Mouse (Mus musculus) spleen, postnatal 36 days (tissue): ENCODE measurements at regions not wholly inside any gene's neighbourhood (a gene's known extent, or its start where the extent isn't known, plus 50 kb on each side); places are given as distances from the start of the nearest gene placed in this dataset.

ENCODE experiments used
- DNase-seq, 2 experiments: peaks; one replicate each; pipeline ENCODE4 v3.0.0; 2022; ENCODE audit warnings: low spot score in 2 of 2, mixed read lengths in 1 of 2

DNA sequence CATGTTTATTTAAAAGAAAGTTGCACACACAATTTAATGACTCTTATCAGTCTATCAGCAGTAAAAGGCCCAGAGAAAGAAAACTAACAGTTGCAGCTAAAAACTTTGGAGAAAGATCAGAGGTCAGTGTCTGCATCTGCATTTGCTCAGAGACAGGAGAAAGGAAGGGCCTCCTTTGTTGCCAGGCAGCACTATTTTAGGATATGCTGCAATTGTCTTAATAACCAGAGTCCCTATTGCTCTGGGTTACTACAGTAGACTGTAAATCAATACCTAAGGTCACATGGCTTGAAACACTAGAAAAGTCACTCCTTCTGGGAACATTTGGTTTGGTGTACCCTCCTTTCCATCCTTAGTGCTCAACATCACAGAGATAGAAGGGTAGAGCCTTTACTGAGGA, 175.7 kb downstream of the Hdgfl1 start:
- no peak for DNase-seq

DNA sequence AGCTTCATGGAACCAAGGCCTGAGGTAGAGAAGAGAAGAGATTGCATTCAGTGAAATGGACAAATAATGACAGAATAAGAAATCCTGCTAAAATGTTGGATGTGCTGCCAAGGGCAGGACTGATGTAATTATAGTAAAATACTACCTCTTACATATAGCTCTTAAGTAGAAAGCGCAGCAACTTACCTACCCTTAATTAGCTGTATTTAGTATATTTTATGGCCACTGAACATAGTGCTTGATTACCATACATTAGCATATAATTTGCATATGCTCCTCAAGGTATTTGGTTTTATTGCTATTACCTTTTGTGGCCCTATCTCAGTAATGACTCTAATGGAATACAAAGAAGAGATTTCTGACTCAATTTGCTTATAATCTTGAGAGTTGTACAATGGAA, 176.2 kb downstream of the Hdgfl1 start:
- no peak for DNase-seq

DNA sequence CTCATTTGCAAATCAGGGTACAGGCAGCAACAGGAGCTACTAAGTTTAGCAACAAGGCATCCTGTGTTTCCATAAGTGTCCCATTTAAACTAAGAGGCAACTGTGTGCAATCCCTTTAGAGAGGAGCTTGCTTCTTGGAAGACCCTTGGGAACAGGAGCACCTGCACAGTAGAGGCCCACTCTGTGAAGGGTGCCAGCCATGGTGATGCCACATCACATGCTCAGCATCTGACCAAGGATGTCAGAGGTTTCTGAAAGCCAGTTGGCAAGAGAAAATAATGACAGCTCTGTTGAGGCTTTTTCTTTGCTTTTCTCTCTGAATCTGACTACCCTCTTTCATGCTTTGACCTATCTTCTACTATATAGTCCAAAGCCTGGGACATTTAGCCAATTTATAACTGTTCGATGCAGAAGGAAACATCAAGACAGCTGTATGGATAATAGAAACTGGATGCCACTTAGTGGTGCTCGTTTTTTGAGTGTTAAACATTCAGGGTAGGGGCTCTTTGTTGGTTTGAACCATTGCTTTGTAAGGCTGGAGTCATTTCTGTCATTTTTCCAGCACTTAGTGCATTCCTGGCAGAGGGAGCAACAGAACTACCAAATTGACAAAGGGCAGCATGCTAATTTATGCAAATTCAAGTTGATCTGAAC, 193.9 kb downstream of the Hdgfl1 start:
- no peak for DNase-seq

DNA sequence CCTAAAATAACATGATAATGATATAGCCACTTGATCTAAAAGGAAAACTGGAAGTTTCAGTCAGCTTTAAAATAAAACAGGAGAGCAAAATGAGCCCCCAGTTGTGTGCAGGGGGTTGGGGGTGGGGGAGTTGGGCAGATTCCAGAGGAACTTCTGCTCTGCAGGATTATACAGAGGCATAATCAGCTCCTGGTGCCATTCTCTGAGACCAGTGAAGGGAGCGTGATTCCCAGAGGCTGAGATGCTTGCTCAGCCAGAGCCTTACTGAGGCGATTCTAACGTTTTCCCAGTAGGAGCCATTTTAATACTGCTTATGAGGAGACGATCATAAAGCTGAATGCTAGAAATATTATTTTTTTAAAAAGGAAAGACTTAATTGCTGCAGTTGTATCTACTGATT, 200.5 kb downstream of the Hdgfl1 start:
- no peak for DNase-seq

DNA sequence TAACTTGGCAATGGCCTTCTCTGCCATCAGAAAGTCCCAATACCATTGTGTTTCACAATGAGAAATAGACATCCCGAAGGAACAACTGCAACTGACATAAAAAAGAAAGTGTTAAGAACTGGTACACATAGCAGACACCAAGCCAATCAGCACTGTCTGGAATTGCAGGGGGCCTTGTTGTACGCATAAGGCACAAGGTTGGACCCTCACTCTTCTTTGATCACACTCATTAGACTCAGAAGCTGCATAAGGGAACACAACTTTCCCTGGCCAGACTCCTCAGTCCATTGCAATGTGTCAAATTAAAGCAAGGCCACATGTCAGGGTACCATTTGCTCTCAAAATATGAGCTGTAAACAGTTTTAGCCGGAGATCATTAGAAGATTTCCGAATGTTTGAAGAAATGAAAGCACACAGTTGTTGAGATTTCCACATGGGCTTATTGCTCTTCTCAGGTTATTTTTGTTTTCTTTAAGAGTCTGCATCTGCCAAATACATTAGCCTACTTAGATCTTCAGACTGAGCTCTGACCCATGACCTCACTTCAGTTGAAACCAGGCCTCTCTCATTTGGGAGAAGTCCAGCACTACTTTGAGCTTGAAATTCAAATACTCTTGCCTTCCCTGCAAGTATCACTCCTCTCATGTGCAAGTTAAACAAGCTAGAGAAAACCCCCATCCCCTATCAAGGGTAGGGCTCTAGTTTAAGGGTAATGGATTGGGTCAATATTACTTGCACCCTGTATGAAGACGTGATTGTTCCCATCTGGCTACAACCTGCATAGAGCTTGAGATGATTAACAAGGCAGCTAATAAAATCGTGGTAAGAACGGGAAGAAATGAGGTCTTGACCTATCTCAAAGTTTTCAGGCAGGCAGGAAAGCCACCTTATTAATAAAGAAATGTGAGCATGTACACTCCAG, 204.8 kb downstream of the Hdgfl1 start:
- no peak for DNase-seq

DNA sequence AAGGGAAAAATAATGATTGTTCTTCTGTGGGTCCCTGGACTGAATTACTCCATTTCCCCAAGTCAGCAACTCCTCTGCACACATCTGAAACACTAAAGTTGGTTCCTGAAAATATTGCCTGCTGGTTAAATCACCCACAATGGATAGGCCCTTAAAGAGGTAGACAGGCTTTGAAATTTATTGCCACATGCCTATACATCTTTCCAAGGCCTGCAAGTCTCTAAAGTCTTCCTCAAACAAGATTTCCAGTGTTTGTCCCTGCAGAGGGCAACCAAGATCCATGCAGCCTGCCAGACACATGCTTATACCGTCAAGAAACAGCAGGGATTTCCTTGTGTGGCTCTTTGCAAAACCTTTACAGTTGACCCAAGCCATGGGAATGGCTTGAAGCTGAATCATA, 211.6 kb downstream of the Hdgfl1 start:
- DNase-seq, result no peak

DNA sequence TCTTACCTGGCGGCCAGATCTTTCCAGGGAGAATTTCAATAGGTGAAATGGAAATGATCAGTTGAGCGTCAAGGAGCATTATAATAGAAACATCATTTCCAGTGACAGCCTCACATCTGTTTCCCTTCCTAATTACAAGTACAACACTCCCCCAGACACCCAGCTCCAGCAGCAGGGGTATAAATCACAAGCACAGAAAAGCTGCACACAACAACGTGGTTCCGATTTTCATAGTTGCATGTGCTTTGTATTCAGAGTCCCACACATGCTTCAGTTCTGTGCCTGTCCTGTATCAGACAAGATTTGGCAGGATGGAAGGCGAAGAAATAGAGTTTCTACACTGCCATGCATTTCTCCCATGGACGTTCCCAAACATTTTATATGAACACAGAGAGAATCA, 215.7 kb downstream of the Hdgfl1 start:
- no peak for DNase-seq

DNA sequence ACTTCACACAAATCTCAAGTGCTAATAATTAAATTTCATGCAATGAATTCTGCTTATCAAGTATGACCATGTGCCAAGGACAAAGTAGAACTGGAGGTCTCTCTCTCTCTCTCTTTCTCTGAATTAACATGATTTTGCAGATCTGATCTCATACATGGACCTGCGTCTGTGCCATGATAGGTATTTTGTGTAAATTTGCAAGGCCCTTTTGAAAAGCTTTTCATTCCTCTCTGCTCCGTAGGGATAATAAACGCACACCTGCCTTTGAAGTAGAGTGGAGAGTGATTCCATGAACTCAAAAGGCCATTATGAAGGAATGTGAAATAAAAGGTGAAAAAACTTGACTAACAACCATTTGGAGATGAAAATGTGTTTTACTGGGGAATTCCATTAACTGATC, 217.8 kb downstream of the Hdgfl1 start:
- DNase-seq, result no peak

DNA sequence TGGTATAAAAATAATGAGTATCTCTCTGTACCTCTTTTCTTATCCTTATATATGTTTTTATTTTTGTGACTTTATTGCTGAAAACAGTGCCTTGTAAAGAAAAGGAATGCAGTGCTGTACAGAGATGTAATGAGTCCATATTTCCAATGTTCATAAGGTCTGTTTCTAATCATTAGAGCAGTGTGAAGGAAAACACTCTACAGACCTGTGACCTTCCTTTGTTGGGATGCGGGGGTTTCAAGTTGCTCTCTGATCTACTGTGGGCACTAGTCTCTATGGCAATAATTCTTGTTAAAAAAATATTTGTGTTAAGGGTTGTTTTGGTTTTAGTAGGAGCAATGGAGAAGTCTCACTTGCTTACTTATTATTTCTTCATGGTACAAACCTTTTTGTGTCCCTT, 231.0 kb downstream of the Hdgfl1 start:
- no peak for DNase-seq

DNA sequence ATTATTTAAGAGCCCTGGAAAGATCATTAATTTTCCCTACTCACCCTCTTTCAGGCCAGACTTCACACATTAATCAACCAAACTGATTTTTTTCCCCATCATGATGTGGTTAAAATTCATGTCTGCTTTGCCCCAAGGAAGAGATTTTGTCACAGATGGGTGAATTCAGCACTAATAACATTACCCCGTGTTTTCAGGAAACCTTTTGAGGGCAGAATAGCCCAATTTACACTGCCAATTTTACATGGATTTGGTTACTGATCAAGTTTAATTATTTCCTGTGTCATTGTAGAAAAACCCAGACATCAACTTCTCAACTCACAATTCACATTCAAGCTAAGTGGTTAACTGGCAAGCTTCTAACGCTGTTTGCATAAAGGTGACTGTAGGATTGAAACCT, 233.4 kb downstream of the Hdgfl1 start:
- no peak for DNase-seq

DNA sequence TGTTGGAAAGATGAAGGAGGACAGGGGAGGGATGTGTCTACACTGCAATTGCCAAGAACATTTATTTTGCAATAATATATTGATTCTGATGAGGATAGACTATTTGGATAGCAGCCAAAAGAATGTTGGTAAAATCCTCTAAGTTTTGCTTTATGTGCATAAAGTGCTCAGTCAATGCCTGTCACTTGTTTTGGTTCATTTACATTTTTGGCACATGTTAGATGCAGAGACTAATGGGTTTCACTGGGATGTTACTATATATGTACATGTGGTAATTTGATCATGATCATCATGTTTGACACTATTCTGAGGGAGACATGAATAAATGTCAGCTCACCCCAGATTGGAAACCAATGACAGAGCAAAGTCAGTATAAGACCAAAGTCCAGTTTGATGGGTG, 237.2 kb downstream of the Hdgfl1 start:
- DNase-seq, result no peak

DNA sequence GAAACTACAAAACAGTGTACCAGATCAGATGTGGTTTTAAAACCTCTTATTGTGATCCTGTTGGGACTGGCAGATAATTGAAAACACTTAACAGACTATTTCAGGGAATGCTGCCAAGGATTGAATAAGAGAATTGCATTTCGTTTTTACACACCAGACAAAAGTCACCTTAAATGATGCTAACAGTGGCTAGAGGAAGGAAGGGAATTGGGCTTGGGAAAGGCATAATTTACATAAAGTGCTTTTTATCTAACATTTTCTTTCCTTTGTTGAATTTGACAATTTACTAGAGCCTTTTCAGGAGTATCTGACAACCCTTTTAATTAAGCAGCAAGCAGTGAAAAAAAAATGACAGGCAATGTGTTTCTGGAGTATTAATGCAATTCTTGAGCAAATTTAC, 250.9 kb downstream of the Hdgfl1 start:
- DNase-seq, result no peak

DNA sequence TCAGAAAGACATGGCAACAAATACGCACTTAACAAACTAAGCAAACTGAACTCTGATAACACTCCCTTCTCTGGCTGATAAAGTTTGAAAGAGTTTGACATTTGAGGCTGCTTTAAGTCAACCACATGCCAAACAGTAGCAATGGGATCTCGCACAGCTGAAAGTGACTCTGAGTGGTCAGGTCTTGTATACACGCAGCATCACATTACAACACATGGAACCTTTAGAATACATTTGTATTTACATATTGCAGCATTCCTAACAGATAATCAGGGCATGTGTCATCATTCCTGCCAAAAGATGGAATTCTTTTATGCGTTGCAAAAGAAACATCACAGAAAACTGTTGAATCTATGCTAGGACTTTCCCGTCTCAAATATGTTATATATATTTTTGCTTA, 251.5 kb downstream of the Hdgfl1 start:
- DNase-seq, result no peak

DNA sequence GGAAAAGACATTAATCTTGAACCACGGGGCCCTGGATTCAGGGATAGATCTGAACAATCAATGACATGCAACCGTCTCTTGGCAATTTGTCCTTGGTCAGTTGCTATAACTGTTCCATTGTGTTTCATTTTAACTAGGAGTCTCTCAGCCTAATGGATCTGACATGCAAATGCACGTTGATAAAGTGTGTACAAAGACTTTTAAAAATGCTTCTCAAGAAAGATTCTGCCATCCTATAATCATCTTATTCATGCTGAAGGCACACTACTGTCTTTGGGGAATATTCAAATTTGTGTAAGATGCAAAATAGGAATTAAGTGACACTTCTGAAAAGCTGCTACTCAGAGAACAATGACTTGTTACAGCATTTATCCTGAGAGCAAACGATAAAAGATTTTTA, 252.3 kb downstream of the Hdgfl1 start:
- DNase-seq, result no peak

DNA sequence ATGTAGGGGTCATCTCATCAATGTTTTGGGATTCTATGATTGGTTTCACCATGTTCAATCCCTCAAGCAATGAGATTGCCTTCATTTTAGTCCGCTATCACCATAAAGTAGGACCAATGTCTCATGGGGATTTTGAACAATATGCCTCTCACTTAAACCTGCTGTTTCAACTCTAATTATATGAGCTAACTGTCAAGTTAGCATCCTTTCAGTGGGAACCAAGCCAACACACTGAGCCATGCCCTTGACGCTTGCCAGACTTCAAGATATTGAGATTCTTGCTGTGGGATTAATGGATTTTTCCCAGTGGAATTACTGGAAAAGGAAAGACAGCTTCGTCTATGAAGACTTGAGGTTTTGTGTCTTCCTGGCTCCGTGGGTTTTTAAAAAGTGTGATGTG, 259.5 kb downstream of the Hdgfl1 start:
- DNase-seq, result no peak

DNA sequence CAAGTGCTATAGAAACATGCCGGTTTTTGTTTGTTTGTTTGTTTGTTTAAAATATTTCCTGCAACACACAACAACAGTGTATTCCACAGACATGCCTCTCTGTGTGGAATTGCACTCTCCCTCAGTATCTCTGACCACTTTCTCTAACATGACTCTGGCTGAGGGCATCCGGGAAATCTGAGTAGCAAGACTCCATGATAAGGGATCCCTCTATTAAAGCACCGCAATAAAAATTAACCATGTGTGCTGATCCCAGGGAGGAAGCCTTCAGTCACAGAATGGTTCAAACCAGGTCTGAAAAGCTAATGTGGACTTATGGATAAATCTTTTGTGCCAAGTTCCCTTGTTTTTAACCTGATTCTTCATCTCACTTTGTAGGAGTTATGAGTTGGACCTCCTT, 260.1 kb downstream of the Hdgfl1 start:
- no peak for DNase-seq

DNA sequence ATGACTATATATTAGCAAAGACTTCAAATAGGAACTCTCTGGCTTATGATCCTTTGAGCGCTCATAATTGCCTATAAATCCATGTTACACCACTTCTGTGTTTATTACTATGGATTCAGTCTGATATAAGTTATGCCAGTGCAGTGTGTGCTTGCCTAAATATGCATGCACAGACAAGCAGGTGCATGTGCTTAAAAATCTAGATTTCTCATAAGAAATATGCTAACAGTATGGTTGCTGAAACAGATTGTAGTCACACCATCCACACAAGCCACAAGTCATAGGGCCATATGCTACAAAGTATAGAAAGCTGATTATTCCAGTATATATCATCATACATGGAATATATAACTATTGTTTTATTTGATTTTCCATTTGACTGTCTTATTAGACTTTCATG, 266.2 kb downstream of the Hdgfl1 start:
- DNase-seq, result no peak

DNA sequence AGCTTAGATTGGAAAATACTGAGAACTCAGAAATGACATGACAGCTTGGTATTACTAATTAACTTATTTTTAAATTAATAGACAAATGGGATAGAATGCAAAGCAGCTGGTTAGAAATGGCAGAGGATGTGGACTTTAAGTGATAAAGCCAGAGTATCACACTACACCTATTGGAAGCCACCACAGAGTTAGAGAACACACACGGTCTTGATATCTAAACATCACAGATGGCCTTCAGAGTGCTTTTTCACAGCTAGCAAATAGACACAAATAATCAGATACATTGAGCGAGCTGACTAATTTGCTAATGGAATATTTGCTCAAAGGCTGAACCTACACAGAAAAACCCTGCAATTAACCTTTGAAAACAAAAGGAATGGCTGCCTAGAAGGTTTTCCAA, 272.9 kb downstream of the Hdgfl1 start:
- DNase-seq, result no peak

DNA sequence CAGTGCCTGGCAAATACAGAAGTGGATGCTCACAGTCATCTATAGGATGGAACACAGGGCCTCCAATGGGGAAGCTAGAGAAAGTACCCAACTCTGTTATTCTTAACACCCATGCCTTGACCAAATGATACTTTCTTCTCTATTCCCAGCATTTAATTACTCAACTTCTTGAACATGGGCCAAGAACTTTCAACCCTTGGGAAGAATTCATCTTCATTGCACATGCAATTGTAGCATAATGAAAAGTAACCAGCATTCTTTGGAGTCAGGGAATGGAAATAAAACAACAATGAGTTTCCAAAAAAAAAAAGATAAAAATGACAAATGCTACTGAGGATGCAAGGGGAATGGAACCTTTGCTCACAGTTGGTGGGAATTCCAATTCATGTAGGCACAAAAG, 274.1 kb downstream of the Hdgfl1 start:
- no peak for DNase-seq

DNA sequence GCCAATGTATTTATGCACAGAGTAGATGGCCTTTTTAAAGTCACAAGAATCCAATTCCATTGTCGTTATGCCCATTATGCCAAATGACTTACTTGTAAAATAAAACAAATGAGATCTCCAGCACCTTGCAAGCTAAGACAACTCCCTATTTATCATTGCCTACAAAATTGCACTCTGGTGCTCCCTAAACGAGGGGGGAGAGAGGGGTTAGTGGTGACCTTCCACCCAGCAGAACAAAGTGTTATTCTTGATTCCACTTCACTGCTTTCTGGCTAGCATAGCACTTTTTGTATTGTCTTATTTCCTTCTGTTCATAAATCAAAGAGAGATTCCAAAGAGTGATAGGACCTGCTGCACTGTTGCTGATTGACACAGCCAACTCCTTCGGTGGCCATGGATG, 300.6 kb downstream of the Hdgfl1 start:
- no peak for DNase-seq

DNA sequence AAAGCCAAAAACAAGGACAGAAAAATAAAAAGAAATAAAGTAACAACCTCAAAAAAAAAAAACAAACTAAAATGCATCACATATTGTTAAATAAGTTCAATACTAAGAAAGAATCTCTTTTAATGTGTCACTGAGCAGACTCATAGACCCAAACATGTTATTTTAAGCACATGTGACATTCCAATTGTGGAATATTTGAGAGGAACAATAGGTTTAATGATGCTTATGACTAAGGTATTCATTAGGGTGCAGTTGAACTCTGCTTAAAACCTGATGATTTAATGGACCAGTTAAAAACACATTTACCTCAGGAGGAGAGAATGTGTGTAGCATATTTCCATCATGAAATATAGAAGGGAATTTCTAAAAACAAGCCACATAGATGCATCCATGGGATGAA, 302.4 kb downstream of the Hdgfl1 start:
- no peak for DNase-seq

DNA sequence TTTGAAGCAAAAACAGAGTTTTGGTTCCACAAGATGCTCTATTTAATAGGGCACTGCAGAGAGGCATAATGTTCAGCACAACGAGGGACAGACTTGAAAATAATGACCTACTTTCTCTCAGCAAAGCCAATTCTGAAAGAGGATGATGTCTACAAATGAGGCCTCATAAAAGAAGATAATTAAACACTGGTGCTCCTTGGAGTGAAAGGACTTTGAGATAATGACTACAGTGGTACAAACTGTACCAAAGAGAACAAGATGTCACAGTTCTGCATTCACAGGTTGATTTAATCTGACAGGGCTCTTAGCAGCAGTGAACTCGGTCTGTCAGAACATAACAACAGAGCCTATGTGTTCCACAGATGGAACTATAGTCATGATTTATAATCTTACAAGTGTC, 305.4 kb downstream of the Hdgfl1 start:
- no peak for DNase-seq

DNA sequence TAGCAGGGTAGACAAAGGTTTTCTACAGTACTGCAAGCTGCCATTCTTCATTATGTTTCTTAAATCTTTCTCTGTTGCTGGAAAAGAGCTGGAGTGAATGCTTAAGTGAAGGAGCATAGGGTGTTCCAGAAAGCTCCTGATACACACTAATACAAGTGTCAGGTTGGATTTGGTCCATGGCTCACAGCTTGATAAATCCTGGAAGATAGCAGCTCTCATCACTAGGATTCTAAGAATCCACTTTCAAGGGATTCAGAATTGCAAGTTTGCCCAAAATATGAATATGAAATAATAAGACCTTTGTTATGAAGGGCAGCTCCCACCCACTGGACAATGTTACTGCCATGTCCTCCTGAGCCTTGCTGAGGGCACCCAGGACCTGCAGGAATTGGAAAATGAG, 305.9 kb downstream of the Hdgfl1 start:
- no peak for DNase-seq
